Mouse (Mus musculus) adrenal gland, postnatal 14 days (tissue): ENCODE results near the gene Cacna2d1. TPM values are rescaled to one million over a fixed set of nuclear protein-coding genes. Genes with fewer than 3 reads are reported as not detected.
A peak's percentile ranks its signal among the peaks of the same experiment; 100 is the strongest.

Experiments used
- DNase-seq: peaks from one replicate; pipeline ENCODE4 v3.0.0; 2021; ENCODE audit warnings: mixed read lengths
- total RNA-seq: library from RNA; stranded (reverse); gene quantifications from 2 replicates; pipeline ENCODE4 v1.2.3, GENCODE M21; 2021

The Cacna2d1 gene
- total RNA-seq, 1 experiment from 2014 or later, result 73.3 TPM

DNA sequence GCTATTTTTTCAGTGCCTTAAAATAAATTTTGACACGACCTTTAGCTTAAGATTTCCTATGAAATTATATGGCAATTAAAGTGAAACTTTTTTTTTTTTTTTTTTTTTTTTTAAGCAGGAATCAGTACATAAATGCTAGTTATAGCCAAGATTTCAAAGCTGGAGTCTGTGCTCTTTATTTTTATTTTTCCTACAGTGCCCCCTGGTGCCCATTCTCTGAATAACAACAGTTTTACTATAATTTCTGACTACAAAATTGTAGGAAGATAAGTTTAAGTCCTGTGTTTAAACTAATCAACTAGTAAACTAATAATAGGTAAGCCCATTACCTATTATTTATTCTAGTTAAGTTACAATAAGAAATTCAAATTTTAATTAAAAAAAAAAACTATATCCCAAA lies 358.7 kb downstream of the Cacna2d1 start:
- DNase-seq, result peak; percentile 48

DNA sequence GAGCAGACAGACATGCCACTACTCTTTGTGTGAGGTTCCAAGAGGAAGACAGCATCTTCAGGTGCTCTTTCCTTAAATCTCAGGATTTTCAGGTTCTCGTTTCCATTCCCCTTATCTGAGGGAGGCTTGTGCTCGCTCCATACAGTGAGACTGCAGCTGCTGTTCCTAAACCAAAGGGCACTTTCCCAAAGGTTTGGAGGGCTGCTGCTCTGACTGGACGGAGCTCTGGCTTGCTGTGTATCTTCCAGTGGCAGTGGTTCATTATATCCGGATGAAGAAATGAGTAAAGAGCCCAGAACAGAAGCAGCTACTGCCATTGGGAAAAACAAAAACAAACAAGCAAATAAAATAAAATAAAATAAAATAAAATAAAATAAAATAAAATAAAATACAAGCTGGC lies 359.3 kb downstream of the Cacna2d1 start:
- no peak for DNase-seq

DNA sequence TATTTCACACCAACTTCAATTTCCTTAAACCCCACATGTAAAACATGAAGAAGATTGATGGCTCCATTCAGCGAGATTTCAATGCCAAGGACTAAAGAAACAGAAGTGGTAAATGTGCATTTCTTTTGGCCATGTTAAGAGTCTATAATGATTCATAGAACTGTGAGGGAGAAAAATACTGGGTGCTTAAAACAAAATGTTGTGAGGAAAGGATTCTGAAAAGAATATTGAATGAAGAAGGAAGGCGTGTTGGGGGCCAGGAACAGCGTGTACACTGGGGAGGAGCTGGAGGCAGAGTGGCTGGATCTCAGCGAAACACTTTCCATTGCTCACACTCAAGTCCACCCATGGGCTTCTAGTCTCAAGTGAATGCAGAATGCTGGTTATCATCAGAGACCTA lies 360.2 kb downstream of the Cacna2d1 start:
- DNase-seq, result no peak

DNA sequence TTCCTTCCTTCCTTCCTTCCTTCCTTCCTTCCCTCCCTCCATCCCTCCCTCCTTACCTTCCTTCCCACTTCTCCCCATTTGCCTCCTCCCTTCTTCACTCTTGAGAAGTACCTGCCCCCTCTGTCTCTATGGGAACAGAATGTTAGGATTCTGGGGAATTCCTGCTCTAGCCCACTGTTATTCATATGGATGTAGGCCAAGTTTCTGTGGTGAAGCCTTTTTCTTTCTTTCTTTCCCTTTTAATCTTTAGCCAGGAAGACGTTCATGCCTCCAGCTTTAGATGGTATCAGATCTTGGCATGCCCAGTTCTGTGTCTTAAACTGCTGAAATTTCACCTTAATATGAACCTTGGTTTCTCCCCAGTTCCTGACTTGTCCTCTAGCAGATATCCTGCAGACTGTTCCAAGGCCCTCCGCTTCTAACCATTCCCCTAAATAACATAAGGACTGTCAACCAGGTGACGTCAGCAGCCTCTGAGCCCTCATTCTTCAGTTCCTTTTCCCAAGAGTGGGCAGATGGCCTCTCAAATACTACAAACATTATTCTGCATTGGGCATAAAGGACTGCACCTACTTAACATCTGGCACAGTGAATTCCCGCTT lies 362.8 kb downstream of the Cacna2d1 start:
- DNase-seq, result no peak

DNA sequence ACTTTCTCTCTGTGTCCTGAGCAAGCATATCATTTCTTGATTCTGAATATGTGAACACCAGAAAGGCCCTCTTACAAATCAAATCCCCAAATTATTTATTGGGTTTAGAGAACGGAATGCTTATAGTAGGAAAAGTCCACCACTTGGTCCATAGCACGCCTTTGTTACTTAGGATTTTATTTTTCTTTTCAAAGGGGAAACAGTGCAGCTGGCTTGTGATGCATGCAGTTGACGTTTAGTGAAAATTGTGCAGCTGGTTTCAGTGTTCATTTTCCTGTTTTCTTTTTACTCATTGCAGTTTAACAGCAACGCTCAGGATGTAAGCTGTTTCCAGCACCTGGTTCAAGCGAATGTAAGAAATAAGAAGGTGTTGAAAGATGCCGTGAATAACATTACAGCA lies 365.1 kb downstream of the Cacna2d1 start:
- no peak for DNase-seq

DNA sequence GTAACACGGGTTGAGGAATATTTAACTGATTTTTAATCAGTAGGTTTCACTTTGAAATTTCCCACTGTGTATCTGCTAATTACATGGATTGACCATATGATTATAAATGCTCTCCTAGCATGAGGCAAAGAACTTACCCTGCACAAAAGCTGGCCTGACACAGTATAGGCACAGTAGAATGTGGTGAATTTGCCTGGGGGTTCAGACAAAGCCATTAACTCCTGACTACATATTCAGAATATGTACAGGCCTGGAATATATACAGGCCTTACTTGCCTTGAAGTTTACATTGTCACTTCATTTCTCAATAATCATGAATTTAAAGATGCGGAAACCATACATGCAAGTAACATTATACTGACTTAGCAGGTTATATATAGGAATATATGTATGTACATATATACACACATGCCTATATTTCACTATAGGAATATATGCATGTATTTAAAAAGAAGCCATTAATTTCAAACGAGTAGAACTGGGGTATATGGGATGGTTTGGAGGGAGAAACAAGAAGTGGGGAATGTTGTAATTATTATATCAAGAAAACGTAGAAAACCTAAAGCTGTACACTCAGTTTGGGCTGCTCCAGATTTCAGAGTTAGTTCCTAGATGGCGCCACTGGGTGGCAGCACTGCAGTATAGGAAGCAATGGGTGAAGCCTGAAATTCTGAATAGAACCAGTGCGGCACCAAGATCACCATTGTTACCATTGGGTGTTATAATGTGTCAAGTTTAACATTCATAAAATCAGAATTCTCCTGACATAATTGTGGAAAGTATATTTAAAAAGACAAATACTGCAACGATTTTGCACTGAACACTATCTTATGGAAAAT lies 374.9 kb downstream of the Cacna2d1 start:
- peak; percentile 75 for DNase-seq

DNA sequence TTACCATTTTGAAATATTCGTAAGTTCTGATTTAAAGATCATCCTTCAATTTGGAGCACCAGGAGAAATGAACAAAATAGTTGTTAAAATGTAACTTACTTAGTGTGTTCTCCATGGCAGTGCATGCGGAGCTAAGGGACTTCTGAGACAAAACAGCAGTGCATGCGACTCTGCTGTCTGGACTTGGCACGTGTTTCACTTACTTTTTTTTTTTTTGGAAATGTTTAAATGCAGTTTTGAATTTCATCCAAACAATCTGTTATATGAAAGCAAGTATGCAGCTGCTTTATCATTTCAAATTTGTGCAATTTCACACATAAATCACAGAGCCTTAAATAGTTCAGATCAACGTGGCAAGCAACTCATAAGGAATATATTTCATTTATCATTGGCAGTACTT lies 379.8 kb downstream of the Cacna2d1 start:
- no peak for DNase-seq

DNA sequence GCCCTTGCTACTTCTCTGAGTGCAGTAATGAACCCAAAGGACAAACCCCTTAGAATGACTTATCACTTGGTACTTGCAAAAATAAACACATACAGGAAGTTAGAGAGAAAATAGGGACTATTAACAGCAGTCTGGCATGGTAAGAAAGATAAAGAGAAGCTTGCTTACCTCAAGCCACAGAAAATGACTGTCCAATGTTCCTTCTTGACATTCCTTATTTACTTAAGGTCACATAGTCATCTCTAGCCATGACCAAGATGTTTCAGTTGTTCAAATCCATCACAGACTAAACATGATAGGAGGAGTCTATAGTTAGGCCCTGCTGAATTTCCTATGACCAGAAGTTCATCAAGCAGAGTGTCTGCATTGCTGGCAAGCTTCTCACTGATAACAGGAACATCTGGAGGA lies 381.5 kb downstream of the Cacna2d1 start:
- no peak for DNase-seq

DNA sequence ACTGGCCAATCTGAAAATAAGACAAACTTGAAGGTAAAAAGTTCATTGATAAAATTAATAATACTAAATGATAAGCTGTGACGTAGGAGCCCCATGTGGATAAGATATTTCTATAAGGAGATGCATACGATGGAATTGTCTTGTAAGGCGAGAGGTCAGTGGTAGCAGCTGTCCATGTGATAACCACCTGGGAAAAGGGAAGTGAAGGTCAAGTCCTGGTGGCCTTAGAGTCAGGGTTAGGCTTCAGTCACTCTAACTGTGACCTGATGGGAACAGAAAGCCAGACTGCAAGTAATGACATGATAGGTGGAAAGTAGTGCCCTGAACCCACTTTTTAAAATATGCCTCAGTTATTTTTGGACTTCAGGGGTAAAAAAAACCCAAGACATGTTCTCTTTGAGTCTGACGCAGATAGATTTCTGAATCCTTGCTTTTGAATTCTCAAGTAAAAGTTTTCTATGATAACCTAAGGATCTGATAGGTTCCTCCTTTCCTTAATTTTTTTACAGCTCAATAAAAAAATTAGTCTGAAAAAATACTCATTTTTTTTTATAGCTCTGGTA lies 383.3 kb downstream of the Cacna2d1 start:
- DNase-seq, result no peak

DNA sequence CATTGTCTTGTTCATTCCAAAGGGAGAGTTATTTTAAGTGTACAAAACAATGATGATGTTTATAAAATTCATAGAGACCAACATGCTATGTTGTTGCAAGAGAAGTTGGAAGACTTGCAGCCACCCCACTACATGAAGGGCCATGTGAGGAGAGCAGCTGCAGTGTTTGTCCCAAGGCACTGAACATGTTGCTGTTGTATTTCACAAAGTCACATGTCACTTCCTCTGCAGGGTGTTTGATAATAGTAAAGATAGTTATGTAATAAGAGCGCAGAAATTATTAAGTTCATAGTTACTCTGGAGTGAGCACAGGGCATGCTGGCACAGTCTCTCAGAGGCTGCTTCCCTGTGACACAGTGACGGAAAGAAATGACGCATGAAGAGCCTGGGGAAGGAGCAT lies 392.1 kb downstream of the Cacna2d1 start:
- no peak for DNase-seq

DNA sequence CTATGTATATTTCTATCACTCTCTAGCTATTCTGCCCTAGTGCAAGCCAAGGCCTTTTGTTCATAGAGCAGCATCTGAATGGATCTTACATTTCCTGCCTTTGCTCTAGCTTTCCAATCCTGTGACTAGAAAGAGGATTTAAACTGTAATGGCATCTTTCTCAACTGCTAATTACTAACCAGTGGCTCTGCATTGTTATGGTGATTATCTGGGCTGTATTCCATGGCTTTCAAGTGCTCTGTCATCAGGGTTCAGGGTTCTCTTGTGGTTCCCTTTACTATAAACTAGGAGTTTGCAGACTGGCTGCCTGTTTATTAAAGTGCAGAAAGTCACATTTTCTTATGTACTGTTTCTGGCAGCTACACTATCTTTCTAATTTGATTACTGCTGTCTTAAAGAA lies 410.9 kb downstream of the Cacna2d1 start:
- no peak for DNase-seq

DNA sequence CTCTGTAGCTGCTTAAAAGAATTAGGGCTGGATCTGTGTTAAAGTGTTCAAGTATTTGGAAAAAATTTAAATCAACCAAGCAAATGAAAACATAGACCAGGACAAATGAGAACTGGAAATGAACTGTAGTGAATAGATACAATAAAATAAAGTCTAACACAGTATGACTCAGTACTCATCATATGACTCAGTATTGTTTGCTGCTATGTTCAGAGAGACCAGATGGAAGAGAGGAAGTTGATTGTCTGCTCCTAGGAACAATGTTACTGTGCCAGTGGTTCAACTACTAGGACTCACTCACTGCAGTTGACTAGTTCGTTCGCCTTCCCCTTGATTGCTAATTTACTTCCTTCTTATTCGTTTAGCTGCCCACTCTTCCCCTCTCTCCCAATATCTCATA lies 421.3 kb downstream of the Cacna2d1 start:
- no peak for DNase-seq

DNA sequence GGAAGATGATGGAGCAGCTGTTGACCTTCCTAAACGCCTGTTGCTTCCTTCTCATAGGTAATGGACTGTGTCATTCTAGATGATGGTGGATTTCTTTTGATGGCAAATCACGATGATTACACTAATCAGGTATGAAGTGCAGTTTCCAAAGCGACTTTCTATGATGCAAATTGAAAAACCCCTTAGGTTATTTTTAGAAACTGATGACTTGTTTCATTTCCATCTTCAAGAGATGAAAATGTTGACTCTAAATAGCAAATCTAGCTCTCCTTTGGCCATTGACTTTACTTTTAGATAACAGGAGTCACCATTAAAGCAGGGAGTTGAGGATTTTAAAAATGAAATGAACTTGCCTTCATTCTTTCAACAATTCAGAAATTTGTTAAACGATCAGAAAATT lies 423.2 kb downstream of the Cacna2d1 start:
- no peak for DNase-seq

DNA sequence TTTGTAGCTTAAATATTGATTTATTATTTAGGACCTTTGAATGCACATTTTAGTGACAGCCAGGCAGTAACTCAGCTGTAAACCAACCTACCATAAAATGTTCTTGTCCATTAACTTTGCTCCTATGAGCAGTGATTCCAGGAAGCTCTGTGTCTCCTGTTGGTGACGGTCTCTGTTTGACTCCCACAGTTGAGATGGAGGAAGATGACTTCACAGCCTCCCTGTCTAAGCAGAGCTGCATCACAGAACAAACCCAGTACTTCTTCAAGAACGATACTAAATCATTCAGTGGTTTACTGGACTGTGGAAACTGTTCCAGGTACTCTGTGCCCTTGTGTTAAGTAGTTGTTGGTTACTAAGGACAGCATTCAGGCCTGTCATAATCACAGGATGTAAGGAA lies 427.6 kb downstream of the Cacna2d1 start:
- no peak for DNase-seq

DNA sequence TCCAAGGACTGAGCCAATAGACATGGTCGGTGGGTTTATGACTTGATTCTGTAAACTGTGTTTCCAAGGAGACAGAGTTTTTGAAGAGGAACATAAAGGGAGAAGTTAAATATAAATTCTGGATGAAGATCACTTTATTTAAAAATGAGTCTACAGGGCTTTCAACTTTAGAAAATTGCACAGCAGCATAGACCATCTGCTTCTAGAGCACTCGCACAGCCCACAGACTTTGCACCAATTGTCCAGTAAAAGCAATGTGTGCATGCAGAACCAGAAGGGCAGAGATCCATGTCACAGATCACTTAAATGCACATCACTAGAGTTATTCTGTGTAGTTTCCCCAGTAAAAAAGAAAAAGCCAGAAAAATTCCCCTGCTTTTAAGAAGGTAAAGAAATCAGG lies 428.7 kb downstream of the Cacna2d1 start:
- no peak for DNase-seq

DNA sequence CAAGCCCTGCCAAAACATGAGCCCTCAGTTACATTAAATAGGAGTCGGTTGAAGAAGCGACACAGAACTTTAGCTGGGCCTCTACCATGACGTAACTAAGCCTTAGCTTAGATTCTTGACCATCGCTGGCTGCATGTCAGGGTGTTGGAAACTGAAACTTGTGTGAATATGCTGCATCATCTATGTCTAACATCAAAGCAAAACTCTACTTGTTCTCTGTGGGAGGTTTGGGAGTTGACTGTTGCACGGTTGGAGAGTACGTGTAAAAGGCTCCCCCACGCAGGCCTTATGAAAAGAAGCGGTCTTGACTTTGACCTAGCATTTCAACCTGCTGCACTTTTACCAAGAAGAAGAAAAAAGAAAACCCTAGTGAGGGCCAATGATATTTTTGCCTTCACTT lies 436.2 kb downstream of the Cacna2d1 start:
- no peak for DNase-seq

DNA sequence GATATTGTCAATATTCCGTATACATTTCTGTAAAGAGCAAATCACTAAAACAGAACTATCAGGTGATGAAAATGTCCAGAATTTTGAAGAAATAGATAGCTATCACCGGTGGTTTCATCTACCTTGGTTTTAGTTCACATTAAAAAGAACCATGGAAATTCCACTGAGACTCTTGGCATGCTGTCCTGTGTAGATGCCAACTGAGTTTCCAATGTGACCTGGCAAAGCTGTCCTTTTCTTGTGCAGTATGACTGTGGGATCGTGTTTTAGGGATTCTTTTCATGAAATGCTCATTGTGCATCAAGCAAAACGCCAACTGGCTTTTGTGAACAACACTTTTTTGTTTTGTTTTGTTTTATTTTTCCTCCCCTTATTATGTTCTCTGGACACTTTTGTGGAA lies 439.5 kb downstream of the Cacna2d1 start:
- no peak for DNase-seq

DNA sequence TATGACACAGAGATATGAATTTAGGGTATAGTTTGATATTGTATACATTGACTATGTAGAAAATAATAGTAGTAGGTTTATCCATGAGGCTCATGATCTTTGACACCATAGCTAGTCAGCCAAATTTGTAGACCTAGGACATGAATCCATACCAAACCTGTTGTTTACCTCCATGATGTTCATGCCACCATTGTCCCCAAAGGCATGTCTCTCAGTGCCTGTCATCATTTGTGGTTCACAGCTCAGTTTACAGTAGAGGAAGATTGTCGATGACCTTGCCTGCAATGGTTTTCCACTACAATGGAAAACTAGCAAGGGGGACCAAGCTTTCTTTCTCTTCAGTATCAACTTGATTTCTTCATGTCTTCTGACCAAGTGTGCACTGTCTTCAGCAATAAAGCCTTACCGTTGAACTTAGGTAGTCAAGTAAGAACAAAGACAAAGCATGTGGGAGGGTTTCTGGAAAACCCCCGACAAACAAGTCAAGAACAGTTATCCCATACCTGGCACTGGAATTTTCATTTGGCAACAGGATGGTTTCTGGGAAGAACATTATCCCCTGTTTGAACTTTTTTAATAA lies 441.9 kb downstream of the Cacna2d1 start:
- DNase-seq, result no peak

DNA sequence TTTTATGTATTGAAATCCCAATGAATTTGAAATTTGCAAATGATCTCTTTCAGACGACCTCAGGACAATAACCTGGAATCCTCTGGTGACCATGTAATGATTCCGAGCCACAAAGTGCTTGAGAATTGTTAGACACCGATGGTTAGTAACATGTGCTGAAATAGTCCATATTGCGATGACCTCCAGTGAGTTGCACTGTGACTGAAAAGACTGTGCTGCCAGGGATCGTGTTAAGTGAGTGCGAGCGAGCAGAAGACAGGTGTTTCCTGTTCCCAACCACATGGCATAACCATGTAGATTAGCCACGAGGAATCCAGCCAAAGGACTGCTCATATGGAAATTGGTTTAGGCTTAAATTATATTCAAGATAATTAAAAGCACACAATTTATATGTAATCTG lies 475.5 kb downstream of the Cacna2d1 start:
- DNase-seq, result no peak

DNA sequence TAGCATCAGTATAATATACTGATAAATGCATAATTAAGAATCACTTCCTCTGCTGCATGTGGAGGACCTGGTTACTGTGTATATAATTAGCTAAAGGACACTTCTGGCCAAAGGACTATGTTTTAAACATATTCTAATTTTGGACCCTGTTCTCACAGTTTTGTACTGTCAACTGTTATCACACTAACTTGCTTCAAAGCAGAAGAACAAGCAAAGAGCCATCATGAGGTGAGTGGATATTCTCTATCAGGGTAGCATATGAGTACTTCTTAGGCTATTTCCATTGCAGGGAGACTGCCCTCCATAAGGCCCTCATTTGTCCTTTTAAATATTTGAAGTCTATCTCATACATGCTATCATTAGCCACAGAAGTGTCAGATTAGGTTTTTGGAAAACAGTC lies 480.2 kb downstream of the Cacna2d1 start:
- DNase-seq, result no peak

DNA sequence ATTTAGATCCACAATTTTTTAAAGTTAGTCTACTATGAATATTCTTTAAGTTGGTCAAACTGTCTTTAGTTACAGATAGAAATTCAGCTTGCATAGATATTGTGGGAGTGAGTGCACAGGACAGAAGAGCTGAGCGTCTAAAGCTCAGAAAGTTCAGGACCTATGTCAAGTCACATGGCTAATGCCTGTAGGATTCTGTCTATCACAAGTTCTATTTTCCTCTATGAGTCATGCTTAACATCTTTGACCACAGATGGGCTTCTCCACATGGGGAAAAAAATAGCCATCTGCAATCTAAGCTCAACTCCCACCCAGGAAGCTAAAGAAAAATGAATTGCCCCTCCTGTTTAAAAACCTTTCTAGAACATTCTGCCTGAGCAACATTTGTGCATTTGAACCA lies 483.5 kb downstream of the Cacna2d1 start:
- no peak for DNase-seq

DNA sequence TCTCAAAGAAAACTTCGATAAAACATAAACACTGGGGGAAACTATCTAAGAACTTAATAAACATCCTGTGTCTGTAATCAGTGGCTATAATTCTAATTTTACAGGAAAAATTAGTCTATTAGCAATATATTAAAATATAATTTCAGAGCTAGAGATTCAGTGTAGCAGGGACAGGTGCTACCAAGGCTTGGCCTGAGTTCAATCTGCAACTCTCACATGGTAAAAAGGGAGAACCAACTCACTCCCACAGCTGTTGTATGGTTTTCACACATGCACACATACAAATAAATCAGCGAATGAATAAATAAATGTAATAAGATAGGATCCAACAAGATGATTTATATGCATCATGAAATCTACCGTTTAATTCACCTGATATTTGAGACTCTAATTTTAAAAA lies 484.0 kb downstream of the Cacna2d1 start:
- no peak for DNase-seq
